Mouse (Mus musculus) heart, postnatal 0 days (tissue): ENCODE results near the gene 2310022B05Rik. TPM values are rescaled to one million over a fixed set of nuclear protein-coding genes. Genes with fewer than 3 reads are reported as not detected.

Experiments used
- ATAC-seq: fragments of 200-750 bp; cut with Nextera tagmentation; 2 replicates; pipeline ENCODE4 v1.8.0; 2017; ENCODE audit warnings: low read depth, moderate number of reproducible peaks, moderate library complexity; ENCODE audit not compliant: insufficient read depth
- DNase-seq: peaks from one replicate; pipeline ENCODE4 v3.0.0-alpha.2; 2016; ENCODE audit warnings: low spot score
- H3K27ac ChIP-seq: fragments of 300-500 bp; sonication (generic); 2 replicates; pipeline ENCODE4 v1.5.1; 2014; ENCODE audit warnings: low read depth, mild to moderate bottlenecking
- H3K27me3 ChIP-seq: fragments of 300-500 bp; sonication (generic); 2 replicates; pipeline ENCODE4 v1.6.1; 2014; ENCODE audit warnings: low read length, mixed read lengths; ENCODE audit not compliant: control insufficient read depth, insufficient read depth
- H3K36me3 ChIP-seq: fragments of 300-500 bp; sonication (generic); replicated peaks from 2 replicates; pipeline ENCODE4 v1.6.1; 2014; ENCODE audit warnings: low read length, mixed read lengths; ENCODE audit not compliant: control insufficient read depth, insufficient read depth
- H3K4me1 ChIP-seq: fragments of 300-500 bp; sonication (generic); 2 replicates; pipeline ENCODE4 v1.6.1; 2014; ENCODE audit warnings: antibody characterized with exemption; ENCODE audit not compliant: control insufficient read depth, insufficient read depth
- H3K4me2 ChIP-seq: fragments of 300-500 bp; sonication (generic); 2 replicates; pipeline ENCODE4 v1.6.1; 2014; ENCODE audit warnings: low read depth, mild to moderate bottlenecking, low read length, moderate library complexity
- H3K4me3 ChIP-seq: fragments of 300-500 bp; sonication (generic); 2 replicates; pipeline ENCODE4 v1.5.1; 2014; ENCODE audit warnings: low read depth, low read length
- H3K9ac ChIP-seq: fragments of 300-500 bp; sonication (generic); replicated peaks from 2 replicates; pipeline ENCODE4 v1.6.1; 2014; ENCODE audit warnings: low read depth, low read length, mixed read lengths
- H3K9me3 ChIP-seq: fragments of 300-500 bp; sonication (generic); replicated peaks from 2 replicates; pipeline ENCODE4 v1.6.1; 2016; ENCODE audit warnings: low read length; ENCODE audit not compliant: control insufficient read depth
- CTCF ChIP-seq: IDR thresholded peaks from 2 replicates; pipeline ENCODE4 v1.5.1; 2016; ENCODE audit warnings: antibody characterized with exemption, control low read depth, low read depth
- EP300 ChIP-seq: IDR thresholded peaks from 2 replicates; pipeline ENCODE4 v1.6.1; 2016; ENCODE audit warnings: antibody characterized with exemption, low read depth
- WGBS: fragments of 180-500 bp; shearing (Covaris S2); extraction: QIAGEN DNeasy Blood & Tissue Kit; methylation state at CpG from one replicate; pipeline ENCODE4 v1.1.7; 2014; 5-methylcytosine and 5-hydroxymethylcytosine counted together
- polyA plus RNA-seq: library from polyadenylated mRNA; unstranded; fragments of >200 nt; fragmentation: Nextera tagmentation; extraction: Ambion mirVana; gene quantifications from 2 replicates; pipeline ENCODE4 v1.2.1, GENCODE M21; 2015
- total RNA-seq: library from RNA; depleted of rRNA; stranded (reverse); fragments of >200 nt; gene quantifications from 2 replicates; pipeline ENCODE4 v1.2.3, GENCODE M21; 2014; ENCODE audit warnings: low replicate concordance

Gene 2310022B05Rik
- total and polyA plus RNA-seq, 2 experiments from 2014 or later = 30.7 to 144 TPM

GRCm38 (mm10) chr8:124701023-124701422 lies 37.9 kb upstream of the 2310022B05Rik start:
- H3K9me3 ChIP-seq = no peaks in the 10 kb centered on the region
- no peak overlapping the region for H3K4me3 ChIP-seq
- H3K9ac ChIP-seq = no peak overlapping the region
- no peaks in the 10 kb centered on the region for H3K4me1 ChIP-seq
- no peak for TF ChIP-seq EP300
- TF ChIP-seq CTCF = no peak
- ATAC-seq = no peak
- no peak overlapping the region for H3K4me2 ChIP-seq
- no peak for DNase-seq
- no peaks in the 10 kb centered on the region for H3K27me3 ChIP-seq
- 71% methylated on average over 9 of the region's 9 CpGs for WGBS
- H3K36me3 ChIP-seq = peaks cover 30% of the 10 kb centered on the region
- peak overlapping the region; percentile 23; the same call in 1 of the 2 replicates for H3K27ac ChIP-seq

GRCm38 (mm10) chr8:124700271-124700670 lies 37.1 kb upstream of the 2310022B05Rik start:
- H3K9ac ChIP-seq = no peak overlapping the region
- no peaks in the 10 kb centered on the region for H3K27me3 ChIP-seq
- H3K9me3 ChIP-seq = no peaks in the 10 kb centered on the region
- WGBS = 85% methylated on average over 5 of the region's 5 CpGs
- no peak overlapping the region for H3K4me3 ChIP-seq
- ATAC-seq (no peak), DNase-seq (no peak)
- H3K27ac ChIP-seq = peak overlapping the region; percentile 23; the same call in 1 of the 2 replicates
- TF ChIP-seq CTCF (no peak), EP300 (no peak)
- no peak overlapping the region for H3K4me2 ChIP-seq
- no peaks in the 10 kb centered on the region for H3K4me1 ChIP-seq
- peaks cover 30% of the 10 kb centered on the region for H3K36me3 ChIP-seq

- no peak overlapping the region for H3K4me3 ChIP-seq
- no peak overlapping the region for H3K4me2 ChIP-seq
- no peaks in the 10 kb centered on the region for H3K4me1 ChIP-seq
- peaks cover 35% of the 10 kb centered on the region for H3K36me3 ChIP-seq
- no peaks in the 10 kb centered on the region for H3K9me3 ChIP-seq
- TF ChIP-seq CTCF (no peak), EP300 (no peak)
- H3K9ac ChIP-seq = no peak overlapping the region
- 90% methylated on average over 22 of the region's 22 CpGs for WGBS
- no peak for DNase-seq
- ATAC-seq = no peak
- H3K27me3 ChIP-seq = no peaks in the 10 kb centered on the region
- no peak overlapping the region for H3K27ac ChIP-seq
These were observed 32.4 kb upstream of the 2310022B05Rik start for GRCm38 (mm10) chr8:124695424-124696100.

- Histone ChIP-seq H3K27ac (no peak overlapping the region), H3K9ac (no peak overlapping the region), H3K4me3 (no peak overlapping the region), H3K36me3 (peaks cover 18% of the 10 kb centered on the region), H3K4me2 (no peak overlapping the region), H3K27me3 (no peaks in the 10 kb centered on the region), H3K9me3 (no peaks in the 10 kb centered on the region), H3K4me1 (no peaks in the 10 kb centered on the region)
- 92% methylated on average over 4 of the region's 4 CpGs for WGBS
- TF ChIP-seq EP300 (no peak), CTCF (no peak)
- DNase-seq (no peak), ATAC-seq (no peak)
These were observed 28.5 kb upstream of the 2310022B05Rik start for GRCm38 (mm10) chr8:124691706-124692105.

- peaks cover 34% of the 10 kb centered on the region for H3K36me3 ChIP-seq
- whole genome bisulfite sequencing = 86% methylated on average over 13 of the region's 13 CpGs
- no peak overlapping the region for H3K4me2 ChIP-seq
These were observed 25.7 kb upstream of the 2310022B05Rik start for GRCm38 (mm10) chr8:124688899-124689298.

GRCm38 (mm10) chr8:124682218-124682617 lies 19.0 kb upstream of the 2310022B05Rik start:
- 90% methylated on average over 10 of the region's 10 CpGs for WGBS
- Histone ChIP-seq H3K9me3 (no peaks in the 10 kb centered on the region), H3K27me3 (no peaks in the 10 kb centered on the region), H3K4me2 (no peak overlapping the region), H3K4me1 (no peaks in the 10 kb centered on the region), H3K4me3 (no peak overlapping the region), H3K9ac (no peak overlapping the region), H3K27ac (no peak overlapping the region), H3K36me3 (peaks cover 55% of the 10 kb centered on the region)
- ATAC-seq = no peak
- no peak for TF ChIP-seq CTCF
- no peak for DNase-seq

More at GRCm38 (mm10) chr8:124688899-124689298, 25.7 kb upstream of the 2310022B05Rik start:
- no peak for DNase-seq
- Histone ChIP-seq H3K4me3 (no peak overlapping the region), H3K9me3 (no peaks in the 10 kb centered on the region), H3K9ac (no peak overlapping the region), H3K4me1 (no peaks in the 10 kb centered on the region), H3K27me3 (no peaks in the 10 kb centered on the region), H3K27ac (no peak overlapping the region)
- ATAC-seq = no peak
- TF ChIP-seq EP300 (no peak), CTCF (no peak)
